Mouse (Mus musculus) gastrocnemius, postnatal 25 days (tissue): ENCODE measurements around the gene Cmtr1. TPM values are rescaled to one million over a fixed set of nuclear protein-coding genes. Genes with fewer than 3 reads are reported as not detected.

Experiments
- DNase-seq: peaks from one replicate; pipeline ENCODE4 v3.0.0; 2022
- total RNA-seq, 2 experiments: library from RNA; stranded (reverse); gene quantifications; 1 replicate in 1 of 2; 2 replicates in 1 of 2; pipeline ENCODE4 v1.2.3; 2021

Cmtr1 gene
- total RNA-seq, 2 experiments from 2014 or later = 31.1 to 34.2 TPM

GRCm38 (mm10) chr17:29731266-29731952 lies 71.0 kb downstream of the Cmtr1 start:
- no peak for DNase-seq

GRCm38 (mm10) chr17:29731953-29732325 lies 71.5 kb downstream of the Cmtr1 start:
- no peak for DNase-seq

GRCm38 (mm10) chr17:29732522-29732921 lies 72.1 kb downstream of the Cmtr1 start:
- no peak for DNase-seq

GRCm38 (mm10) chr17:29736448-29737014 lies 76.1 kb downstream of the Cmtr1 start:
- DNase-seq = no peak

GRCm38 (mm10) chr17:29737849-29738804 lies 77.7 kb downstream of the Cmtr1 start:
- DNase-seq = no peak

GRCm38 (mm10) chr17:29747466-29747865 lies 87.1 kb downstream of the Cmtr1 start:
- DNase-seq = no peak

GRCm38 (mm10) chr17:29754510-29754909 lies 94.1 kb downstream of the Cmtr1 start:
- DNase-seq = no peak

Other genes with a start within 250 kb of the Cmtr1 start
- gene Pim1, start 169.8 kb upstream of the Cmtr1 start, total RNA-seq = 10 to 100 TPM; 11.1 to 17.5 TPM
- not detected for gene Gm17657, start 111.0 kb upstream of the Cmtr1 start, total RNA-seq
- 1 to 10 TPM; 8.1 to 8.5 TPM for gene Tbc1d22b, start 110.8 kb upstream of the Cmtr1 start, total RNA-seq
- not detected for gene Tmem217, start 108.2 kb upstream of the Cmtr1 start, total RNA-seq
- gene Rnf8, start 45.8 kb upstream of the Cmtr1 start, total RNA-seq = 10 to 100 TPM; 18.1 to 21.0 TPM
- 1 to 10 TPM in 1 of 2 experiments, under 1 TPM in 1; 0.67 to 1.0 TPM for gene Gm28043, start 45.7 kb upstream of the Cmtr1 start, total RNA-seq
- gene Ccdc167, start 56.4 kb downstream of the Cmtr1 start, total RNA-seq = 1 to 10 TPM; 5.0 to 6.6 TPM